Mouse (Mus musculus): ENCODE results near the gene Pigc. TPM values are rescaled to one million over a fixed set of nuclear protein-coding genes. Genes with fewer than 3 reads are reported as not detected.

Pigc gene
- polyA plus RNA-seq, 1 experiment: not detected

DNA sequence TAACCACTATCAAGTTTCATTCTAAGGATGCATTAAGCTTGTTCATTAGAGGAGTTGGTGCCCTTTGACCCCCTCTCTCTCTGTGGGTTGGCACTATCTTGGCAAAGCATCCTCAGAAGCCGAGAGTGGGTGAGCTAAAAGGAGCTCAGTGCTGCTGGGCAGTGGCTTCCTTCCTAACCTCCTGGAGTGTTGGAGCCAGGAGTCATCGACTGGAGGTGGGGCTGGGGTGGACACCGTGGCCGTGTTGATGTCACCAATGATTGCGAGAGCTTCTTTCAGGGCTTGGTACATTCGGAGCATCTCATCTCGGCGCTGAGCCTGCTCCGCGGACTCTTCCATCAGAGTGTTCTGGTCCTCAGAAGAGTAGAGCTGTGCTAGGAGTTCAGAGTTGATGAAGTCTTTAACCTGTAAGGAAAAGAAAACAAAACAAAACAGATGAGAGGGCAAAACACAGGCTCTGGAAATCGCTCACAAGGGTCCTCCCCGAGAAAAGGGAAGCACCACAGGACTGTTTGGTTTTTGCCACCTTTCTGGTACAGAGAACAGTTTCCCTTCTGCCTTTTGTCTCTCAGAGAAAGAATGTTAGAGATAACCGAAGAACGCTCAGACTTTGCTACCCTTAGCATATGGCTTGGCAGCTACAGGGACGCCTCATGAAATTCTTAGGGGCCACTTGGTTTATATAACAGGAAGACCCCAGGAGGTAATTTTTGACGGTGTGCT lies 42.7 kb downstream of the Pigc start:
- H3K4me1 ChIP-seq (ENCODE audit: control insufficient read depth, insufficient read depth, low read length): no peaks in the 10 kb centered on the region
- 81% methylated on average over 16 of the region's 16 CpGs for WGBS
- no peak for TF ChIP-seq POLR2A (IDR thresholded peaks at IDR 0.05; ENCODE audit: insufficient read depth, low read depth, low read length)
- TF ChIP-seq CTCF (IDR thresholded peaks at IDR 0.05; ENCODE audit: insufficient read depth, low read depth, low read length): no peak
- no peak overlapping the region for H3K27ac ChIP-seq (ENCODE audit: insufficient read depth, low read depth, low read length)
- H3K4me3 ChIP-seq (ENCODE audit: insufficient read depth, low read depth, low read length): no peak overlapping the region

GRCm38 (mm10) chr1:162013561-162013960 lies 44.6 kb downstream of the Pigc start:
- TF ChIP-seq CTCF (IDR thresholded peaks at IDR 0.05; ENCODE audit: insufficient read depth, low read depth, low read length) (no peak), POLR2A (IDR thresholded peaks at IDR 0.05; ENCODE audit: insufficient read depth, low read depth, low read length) (no peak)
- no peak overlapping the region for H3K27ac ChIP-seq (ENCODE audit: insufficient read depth, low read depth, low read length)
- H3K4me1 ChIP-seq (ENCODE audit: control insufficient read depth, insufficient read depth, low read length): no peaks in the 10 kb centered on the region
- no peak overlapping the region for H3K4me3 ChIP-seq (ENCODE audit: insufficient read depth, low read depth, low read length)
- 95% methylated on average over 4 of the region's 4 CpGs for WGBS

- TF ChIP-seq POLR2A (IDR thresholded peaks at IDR 0.05; ENCODE audit: insufficient read depth, low read depth, low read length) (no peak), CTCF (IDR thresholded peaks at IDR 0.05; ENCODE audit: insufficient read depth, low read depth, low read length) (no peak)
- Histone ChIP-seq H3K4me1 (ENCODE audit: control insufficient read depth, insufficient read depth, low read length) (no peaks in the 10 kb centered on the region), H3K4me3 (ENCODE audit: insufficient read depth, low read depth, low read length) (no peak overlapping the region), H3K27ac (ENCODE audit: insufficient read depth, low read depth, low read length) (no peak overlapping the region)
- WGBS: 83% methylated on average over 8 of the region's 8 CpGs
Measured at GRCm38 (mm10) chr1:162015247-162015862, 46.4 kb downstream of the Pigc start.

- H3K4me1 ChIP-seq (ENCODE audit: control insufficient read depth, insufficient read depth, low read length): no peaks in the 10 kb centered on the region
- H3K27ac ChIP-seq (ENCODE audit: insufficient read depth, low read depth, low read length): no peak overlapping the region
- TF ChIP-seq CTCF (IDR thresholded peaks at IDR 0.05; ENCODE audit: insufficient read depth, low read depth, low read length): no peak
- TF ChIP-seq POLR2A (IDR thresholded peaks at IDR 0.05; ENCODE audit: insufficient read depth, low read depth, low read length): no peak
- no peak overlapping the region for H3K4me3 ChIP-seq (ENCODE audit: insufficient read depth, low read depth, low read length)
- WGBS: 74% methylated on average over 7 of the region's 7 CpGs
Measured at GRCm38 (mm10) chr1:162016982-162017381, 48.0 kb downstream of the Pigc start.

DNA sequence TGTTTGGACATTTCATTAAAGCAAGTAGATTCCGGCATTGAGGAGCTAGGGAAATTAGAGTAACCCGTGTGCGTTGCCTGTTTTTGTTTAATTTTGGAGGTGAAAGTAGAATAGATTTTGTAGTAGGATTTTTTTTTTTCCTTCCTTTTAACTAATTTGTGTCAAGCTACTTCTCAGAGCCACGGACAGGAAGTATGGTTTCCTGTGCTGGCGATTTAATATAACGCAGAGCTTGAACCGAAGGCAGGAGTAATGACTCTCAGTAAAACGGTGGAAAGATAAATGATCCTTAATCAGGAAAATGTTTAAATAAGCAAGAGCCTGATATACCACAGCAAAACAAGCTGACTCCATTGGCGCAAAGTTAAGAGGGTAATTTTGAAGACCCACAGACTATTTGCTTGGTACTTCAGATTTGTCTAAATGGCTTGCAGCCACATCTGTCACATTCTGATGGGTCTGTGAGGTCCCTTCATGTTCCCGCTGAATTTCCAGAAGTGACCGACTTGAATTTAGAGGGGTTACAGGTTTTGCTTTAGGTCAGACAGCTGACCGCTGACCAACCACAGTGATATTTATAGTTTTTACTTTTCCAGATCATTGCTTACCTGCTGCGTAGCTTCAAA lies 49.1 kb downstream of the Pigc start:
- 89% methylated on average over 13 of the region's 13 CpGs for WGBS
- no peak for TF ChIP-seq CTCF (IDR thresholded peaks at IDR 0.05; ENCODE audit: insufficient read depth, low read depth, low read length)
- no peak for TF ChIP-seq POLR2A (IDR thresholded peaks at IDR 0.05; ENCODE audit: insufficient read depth, low read depth, low read length)

GRCm38 (mm10) chr1:162018601-162018977 lies 49.6 kb downstream of the Pigc start:
- WGBS: 93% methylated on average over 6 of the region's 6 CpGs
- Histone ChIP-seq H3K4me3 (ENCODE audit: insufficient read depth, low read depth, low read length) (no peak overlapping the region), H3K27ac (ENCODE audit: insufficient read depth, low read depth, low read length) (no peak overlapping the region), H3K4me1 (ENCODE audit: control insufficient read depth, insufficient read depth, low read length) (no peaks in the 10 kb centered on the region)
- TF ChIP-seq CTCF (IDR thresholded peaks at IDR 0.05; ENCODE audit: insufficient read depth, low read depth, low read length): no peak
- TF ChIP-seq POLR2A (IDR thresholded peaks at IDR 0.05; ENCODE audit: insufficient read depth, low read depth, low read length): no peak

More for the DNA sequence above, 49.1 kb downstream of the Pigc start:
- Histone ChIP-seq H3K4me1 (ENCODE audit: control insufficient read depth, insufficient read depth, low read length) (no peaks in the 10 kb centered on the region), H3K27ac (ENCODE audit: insufficient read depth, low read depth, low read length) (no peak overlapping the region), H3K4me3 (ENCODE audit: insufficient read depth, low read depth, low read length) (no peak overlapping the region)

- Histone ChIP-seq H3K27ac (ENCODE audit: insufficient read depth, low read depth, low read length) (no peak overlapping the region), H3K4me1 (ENCODE audit: control insufficient read depth, insufficient read depth, low read length) (no peaks in the 10 kb centered on the region), H3K4me3 (ENCODE audit: insufficient read depth, low read depth, low read length) (no peak overlapping the region)
- TF ChIP-seq CTCF (IDR thresholded peaks at IDR 0.05; ENCODE audit: insufficient read depth, low read depth, low read length): no peak
- no peak for TF ChIP-seq POLR2A (IDR thresholded peaks at IDR 0.05; ENCODE audit: insufficient read depth, low read depth, low read length)
- WGBS: 87% methylated on average over 7 of the region's 7 CpGs
Measured at GRCm38 (mm10) chr1:162020303-162020731, 51.3 kb downstream of the Pigc start.

DNA sequence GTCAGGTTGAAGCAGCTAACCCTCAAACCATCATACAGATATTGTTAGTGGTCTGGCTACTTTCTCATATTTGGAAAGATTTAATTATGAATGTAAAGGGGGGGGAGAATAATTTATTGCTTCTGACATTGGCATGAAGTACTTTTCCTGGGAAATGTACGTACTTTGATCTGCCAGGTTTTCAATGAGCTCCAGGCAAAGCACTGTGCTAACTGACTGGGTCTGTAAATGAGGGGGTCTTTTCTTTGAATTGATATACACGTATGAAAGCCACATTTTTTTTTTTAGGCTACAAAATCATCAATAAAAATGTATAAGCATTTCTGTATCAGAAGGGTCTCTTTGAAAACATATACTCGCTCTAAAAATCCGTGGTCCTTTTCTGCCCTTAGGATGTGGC lies 51.8 kb downstream of the Pigc start:
- WGBS: 89% methylated on average over 4 of the region's 4 CpGs
- Histone ChIP-seq H3K4me1 (ENCODE audit: control insufficient read depth, insufficient read depth, low read length) (no peaks in the 10 kb centered on the region), H3K27ac (ENCODE audit: insufficient read depth, low read depth, low read length) (no peak overlapping the region), H3K4me3 (ENCODE audit: insufficient read depth, low read depth, low read length) (no peak overlapping the region)
- TF ChIP-seq POLR2A (IDR thresholded peaks at IDR 0.05; ENCODE audit: insufficient read depth, low read depth, low read length) (no peak), CTCF (IDR thresholded peaks at IDR 0.05; ENCODE audit: insufficient read depth, low read depth, low read length) (no peak)

Other genes with a start within 250 kb of the Pigc start
- gene Fasl, start 180.7 kb upstream of the Pigc start, polyA plus RNA-seq (2012; ENCODE audit: insufficient read depth, insufficient read length, low replicate concordance, missing spikeins): not detected in 2 replicates
- 72.2 TPM in 1 of 2 replicates, not detected in the other for gene Suco, start 92.5 kb upstream of the Pigc start, polyA plus RNA-seq (2012; ENCODE audit: insufficient read depth, insufficient read length, low replicate concordance, missing spikeins)
- not detected in 2 replicates for gene 4930558K02Rik, start 10.4 kb downstream of the Pigc start, polyA plus RNA-seq (2012; ENCODE audit: insufficient read depth, insufficient read length, low replicate concordance, missing spikeins)